Mouse (Mus musculus) testis, adult 10 weeks (tissue): ENCODE measurements around the gene Olfr1089. TPM values are rescaled to one million over a fixed set of nuclear protein-coding genes. Genes with fewer than 3 reads are reported as not detected.

Experiments used
- polyA plus RNA-seq: library from polyadenylated mRNA; stranded (reverse); fragments of 350-450 nt; fragmentation: Illumina TruSeq; extraction: RNeasy Lipid Tissue Mini Kit (QIAGEN cat#74804); gene quantifications from one replicate; pipeline ENCODE4 v1.2.3, GENCODE M21; 2014; ENCODE audit warnings: low read depth, low replicate concordance

Gene Olfr1089
- not detected for polyA plus RNA-seq

GRCm38 (mm10) chr2:86733601-86734000 lies at the start of gene Olfr1089:
Gene Olfr1089, minus strand, starts transcription at chr2:86733701.

GRCm38 (mm10) chr2:86782179-86782578 lies 48.7 kb upstream of the Olfr1089 start, which contains the start of gene Olfr1093:
Gene Olfr1093, plus strand, starts transcription at chr2:86782479.

DNA sequence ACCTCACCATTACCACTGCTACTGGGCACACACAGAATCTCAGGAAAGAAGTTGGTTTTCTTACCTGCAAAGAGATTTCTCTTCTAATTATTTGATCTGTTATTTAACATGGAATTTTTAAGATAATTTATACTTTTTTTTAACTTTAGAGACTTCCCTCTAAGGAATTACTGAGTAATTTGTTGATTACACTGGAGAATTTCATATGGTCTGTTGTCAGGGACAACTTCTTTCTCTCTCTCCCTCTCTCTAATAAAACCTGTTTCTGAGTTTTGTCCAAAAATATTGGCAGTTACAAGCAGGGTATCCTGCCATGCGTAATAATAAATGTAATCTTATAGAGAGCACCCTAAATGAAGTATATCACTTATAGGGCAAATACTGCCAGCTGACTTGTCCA lies 25.4 kb upstream of the Olfr1089 start, which contains the start of gene Olfr1090:
Olfr1090 (minus strand) TSS at position 101 of the 400 bp plus-strand sequence.

DNA sequence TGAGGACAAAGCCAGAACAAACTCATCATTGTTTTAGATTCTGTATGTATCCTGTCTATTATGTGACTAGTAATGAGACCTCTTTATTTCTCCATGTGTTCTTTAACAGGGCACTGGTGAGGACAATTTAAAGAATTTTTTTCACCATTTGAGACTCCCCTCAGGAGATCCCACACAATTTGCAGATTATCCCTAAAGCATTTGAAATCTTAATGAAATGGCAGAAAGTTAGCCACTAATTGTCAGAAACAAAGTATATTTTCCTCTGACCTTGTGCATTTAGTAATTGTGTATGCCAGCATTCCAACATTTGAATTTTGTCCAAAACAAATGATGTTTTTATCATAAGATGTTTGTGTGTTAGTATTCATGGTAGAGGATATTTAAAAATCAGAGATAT lies 35.2 kb downstream of the Olfr1089 start, which contains the start of gene Olfr1087:
Olfr1087 (minus strand) TSS at position 101 of the 400 bp plus-strand sequence.

Other genes with a start within 250 kb of the Olfr1089 start
- gene Olfr228, start 246.3 kb downstream of the Olfr1089 start, polyA plus RNA-seq, result not detected
- not detected for gene Olfr1076, start 225.2 kb downstream of the Olfr1089 start, polyA plus RNA-seq
- not detected for gene Olfr1079, start 191.2 kb downstream of the Olfr1089 start, polyA plus RNA-seq
- not detected for gene Olfr1080, start 175.5 kb downstream of the Olfr1089 start, polyA plus RNA-seq
- not detected for gene Olfr1082, start 134.7 kb downstream of the Olfr1089 start, polyA plus RNA-seq
- gene Olfr1084, start 94.0 kb downstream of the Olfr1089 start, polyA plus RNA-seq, result not detected
- gene Olfr1085, start 71.7 kb downstream of the Olfr1089 start, polyA plus RNA-seq, result not detected
- not detected for gene Olfr1086, start 53.6 kb downstream of the Olfr1089 start, polyA plus RNA-seq
- not detected for gene Olfr1087, start 35.3 kb downstream of the Olfr1089 start, polyA plus RNA-seq
- not detected for gene Olfr1090, start 25.3 kb upstream of the Olfr1089 start, polyA plus RNA-seq
- not detected for gene Olfr1093, start 48.8 kb upstream of the Olfr1089 start, polyA plus RNA-seq
- gene Olfr141, start 76.3 kb upstream of the Olfr1089 start, polyA plus RNA-seq, result not detected
- gene Olfr1094, start 91.0 kb upstream of the Olfr1089 start, polyA plus RNA-seq, result not detected
- gene Olfr1095, start 118.0 kb upstream of the Olfr1089 start, polyA plus RNA-seq, result not detected
- not detected for gene Gm13723, start 141.1 kb upstream of the Olfr1089 start, polyA plus RNA-seq
- not detected for gene Olfr1097, start 158.5 kb upstream of the Olfr1089 start, polyA plus RNA-seq
- not detected for gene Olfr1098, start 190.8 kb upstream of the Olfr1089 start, polyA plus RNA-seq
- not detected for gene Olfr1099, start 227.0 kb upstream of the Olfr1089 start, polyA plus RNA-seq
- not detected for gene Olfr1100, start 246.3 kb upstream of the Olfr1089 start, polyA plus RNA-seq